Mouse (Mus musculus) kidney, postnatal 14 days (tissue): ENCODE results near the gene Prmt7.

ENCODE experiments used
- DNase-seq: peaks from one replicate; pipeline ENCODE4 v3.0.0; 2022; ENCODE audit warnings: mixed read lengths

Prmt7 gene

GRCm38 (mm10) chr8:106226589-106226988, 15.9 kb downstream of the Prmt7 start:
- peak; percentile 44 for DNase-seq

- DNase-seq: no peak
Measured at GRCm38 (mm10) chr8:106231536-106231935, 20.8 kb downstream of the Prmt7 start.

GRCm38 (mm10) chr8:106232751-106233150, 22.0 kb downstream of the Prmt7 start:
- no peak for DNase-seq

DNA sequence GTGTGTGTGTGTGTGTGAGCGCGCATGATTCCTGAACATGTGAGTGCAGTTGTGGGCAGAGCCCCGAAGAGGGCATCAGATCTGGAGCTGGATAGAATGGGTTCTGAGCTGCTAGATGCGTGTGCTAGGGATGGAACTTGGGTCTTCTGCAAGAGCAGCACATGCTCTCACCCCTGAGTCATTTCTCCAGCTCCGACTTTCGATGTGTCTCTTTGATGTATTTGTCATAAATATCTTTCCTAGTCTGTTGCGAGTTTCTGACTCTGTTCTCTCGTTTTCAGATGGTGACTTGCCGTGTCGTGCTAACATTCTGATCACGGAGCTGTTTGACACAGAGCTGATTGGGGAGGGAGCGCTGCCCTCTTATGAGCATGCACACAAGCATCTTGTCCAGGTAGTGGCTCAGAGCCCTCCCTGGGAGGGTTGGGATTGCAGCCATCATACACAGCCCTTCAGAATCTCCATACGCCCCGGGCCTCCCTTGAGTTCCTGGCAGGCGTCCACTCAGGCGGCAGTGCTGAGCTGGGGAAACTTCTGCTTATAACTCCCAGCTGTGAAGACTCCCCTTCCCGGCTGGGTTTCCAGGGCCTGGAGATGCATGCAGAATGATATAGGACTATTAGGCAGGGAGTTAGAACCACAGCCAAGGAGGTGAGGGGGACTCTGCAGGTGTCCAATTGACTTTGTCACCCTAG, 24.0 kb downstream of the Prmt7 start:
- DNase-seq: no peak

GRCm38 (mm10) chr8:106237106-106237505, 26.4 kb downstream of the Prmt7 start:
- DNase-seq: peak; percentile 84

- DNase-seq: no peak
Measured at GRCm38 (mm10) chr8:106250186-106250585, 39.5 kb downstream of the Prmt7 start.

- no peak for DNase-seq
Measured at GRCm38 (mm10) chr8:106258169-106258568, 47.4 kb downstream of the Prmt7 start.

DNA sequence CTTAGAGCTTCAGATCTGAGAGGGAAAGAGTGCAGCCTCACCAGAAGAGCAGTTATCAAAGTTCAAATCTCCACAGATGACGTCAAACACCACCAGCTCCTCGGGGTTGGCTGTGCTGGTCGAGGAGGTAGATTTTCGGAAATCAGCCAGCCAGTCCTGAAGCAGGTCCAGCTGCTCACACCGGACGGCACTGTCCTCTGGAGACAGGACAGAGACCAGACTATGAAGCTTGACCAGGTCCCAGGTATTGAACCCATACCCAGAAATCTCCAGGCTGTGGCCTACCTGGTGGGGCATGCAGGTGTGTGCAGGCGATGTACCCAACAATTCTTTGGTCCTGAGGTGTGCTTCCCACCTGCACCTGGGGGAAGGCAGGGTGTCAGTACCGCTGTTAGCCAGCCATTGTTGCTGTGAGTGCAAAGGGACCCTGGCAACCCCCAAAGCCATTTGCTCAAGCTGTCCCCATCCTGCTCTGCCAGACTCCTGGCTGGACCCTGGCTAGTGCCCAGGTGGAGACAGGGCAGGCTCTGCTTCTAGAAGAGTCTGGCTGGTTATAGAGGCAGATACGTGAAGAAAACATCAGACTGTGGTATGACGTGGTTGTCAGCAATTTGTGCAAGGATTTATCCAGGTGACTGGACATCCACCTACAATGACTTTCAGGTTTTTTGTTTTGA, 49.0 kb downstream of the Prmt7 start:
- DNase-seq: no peak

DNA sequence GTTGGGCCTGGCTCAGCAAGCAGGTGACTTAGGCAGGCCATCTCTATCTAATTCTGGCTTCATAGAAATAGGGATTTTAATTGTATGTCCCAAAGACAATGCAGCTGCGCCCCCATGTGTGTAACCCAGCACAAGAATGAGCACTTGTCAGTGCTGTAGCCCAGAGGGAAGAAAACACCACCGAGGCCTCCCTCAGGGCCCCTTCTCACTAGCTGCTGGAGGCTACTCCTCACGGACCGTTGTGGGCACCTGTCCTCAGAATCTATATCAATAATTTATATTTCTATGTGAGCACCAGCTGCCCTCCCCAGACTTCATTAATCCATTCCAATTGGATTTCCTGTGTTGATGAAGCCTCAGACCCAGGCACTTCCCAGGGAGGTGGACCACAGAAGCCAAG, 50.2 kb downstream of the Prmt7 start:
- DNase-seq: no peak

- peak; percentile 14 for DNase-seq
Measured at GRCm38 (mm10) chr8:106262343-106262742, 51.6 kb downstream of the Prmt7 start.

- no peak for DNase-seq
Measured at GRCm38 (mm10) chr8:106263928-106264327, 53.2 kb downstream of the Prmt7 start.

- no peak for DNase-seq
Measured at GRCm38 (mm10) chr8:106265398-106265797, 54.7 kb downstream of the Prmt7 start.

DNA sequence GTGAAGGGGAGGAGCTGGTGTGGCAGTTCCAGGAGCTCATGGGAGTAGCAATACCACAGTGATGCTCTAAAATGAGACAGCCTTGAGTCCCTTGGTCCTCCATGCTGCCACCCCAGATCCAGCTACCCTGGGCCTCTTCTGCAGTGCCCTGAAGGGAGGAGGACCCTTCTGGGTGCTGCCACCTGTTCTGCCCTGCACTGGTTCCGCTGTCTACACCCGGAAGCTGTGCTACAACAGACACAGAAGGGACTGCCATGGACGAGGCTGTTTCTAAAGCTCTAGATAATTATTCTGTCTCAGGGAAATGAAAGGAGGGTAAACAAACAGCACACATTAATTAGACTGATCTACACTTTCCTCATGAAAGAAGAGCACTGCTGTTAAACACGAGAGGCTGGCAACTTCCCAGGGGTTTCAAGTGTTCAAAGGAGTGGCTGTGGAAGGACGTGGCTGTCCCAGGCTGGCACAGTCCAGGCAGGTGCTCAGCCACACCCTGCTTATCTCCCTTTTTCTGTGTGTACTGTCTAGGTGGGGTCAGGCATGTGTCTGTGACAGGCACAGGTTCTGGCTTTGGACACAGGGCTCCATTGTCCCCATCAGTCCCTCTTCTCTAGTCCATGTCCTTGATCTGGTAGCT, 58.1 kb downstream of the Prmt7 start:
- DNase-seq: no peak

DNA sequence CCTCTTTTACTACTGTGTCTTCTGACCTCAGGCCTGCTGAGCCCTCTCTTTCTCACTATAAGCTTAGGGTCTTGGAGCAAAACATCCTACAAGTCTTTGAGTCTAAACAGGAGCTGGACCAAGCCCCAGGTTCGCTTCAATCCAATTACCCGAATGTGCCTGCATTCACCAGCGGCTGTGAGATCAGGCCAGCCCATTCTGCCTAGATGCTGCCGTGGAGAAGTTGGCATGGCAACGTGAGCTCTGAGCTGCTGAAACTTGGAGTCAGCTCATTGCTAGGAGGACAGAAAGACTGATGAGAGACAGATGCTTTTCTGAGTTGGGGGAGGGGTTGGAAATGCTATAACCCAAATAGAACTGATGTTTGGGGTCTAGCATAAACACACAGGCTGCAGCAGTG, 60.1 kb downstream of the Prmt7 start:
- DNase-seq: no peak

DNA sequence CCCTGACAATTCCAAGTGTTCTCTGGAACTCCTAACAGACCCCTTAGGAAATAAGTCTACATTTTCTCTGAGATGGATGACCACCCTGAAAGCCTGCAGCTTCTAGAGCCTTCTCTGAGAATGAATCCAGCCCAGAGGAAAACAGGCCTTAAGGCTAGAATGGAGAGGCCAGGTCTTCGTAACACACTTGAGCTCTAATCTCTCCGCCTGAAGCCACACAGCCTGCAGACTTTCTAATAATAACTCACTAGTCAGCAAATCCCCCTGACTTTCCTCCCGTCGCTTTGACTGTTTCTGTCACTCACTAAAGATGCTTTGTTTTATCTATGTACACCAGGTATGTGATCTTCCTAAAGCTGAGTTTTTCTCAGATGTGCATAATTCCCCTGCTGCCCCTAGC, 60.6 kb downstream of the Prmt7 start:
- DNase-seq: no peak

DNA sequence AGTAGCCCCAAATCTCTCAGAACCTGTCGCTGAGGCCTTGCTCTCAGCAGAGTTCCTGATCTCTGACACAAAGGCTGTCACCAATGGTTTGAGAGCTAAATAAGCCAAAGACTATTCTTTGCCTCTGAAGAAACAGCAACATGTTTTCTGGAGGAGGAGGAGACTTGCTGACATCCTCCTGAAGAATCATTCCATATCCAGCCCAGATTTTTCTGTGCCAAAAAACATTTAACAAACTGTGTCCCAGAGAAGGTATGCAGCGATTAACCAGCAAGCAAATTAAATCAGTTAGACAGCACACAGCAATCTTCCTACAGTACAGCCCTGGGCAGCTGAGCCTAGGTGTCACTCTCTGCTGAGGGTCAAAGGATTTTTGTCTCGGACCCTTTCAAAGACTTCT, 62.7 kb downstream of the Prmt7 start:
- DNase-seq: no peak

- DNase-seq: no peak
Measured at GRCm38 (mm10) chr8:106276709-106277317, 66.1 kb downstream of the Prmt7 start.

GRCm38 (mm10) chr8:106278367-106279042, 67.8 kb downstream of the Prmt7 start:
- DNase-seq: no peak

DNA sequence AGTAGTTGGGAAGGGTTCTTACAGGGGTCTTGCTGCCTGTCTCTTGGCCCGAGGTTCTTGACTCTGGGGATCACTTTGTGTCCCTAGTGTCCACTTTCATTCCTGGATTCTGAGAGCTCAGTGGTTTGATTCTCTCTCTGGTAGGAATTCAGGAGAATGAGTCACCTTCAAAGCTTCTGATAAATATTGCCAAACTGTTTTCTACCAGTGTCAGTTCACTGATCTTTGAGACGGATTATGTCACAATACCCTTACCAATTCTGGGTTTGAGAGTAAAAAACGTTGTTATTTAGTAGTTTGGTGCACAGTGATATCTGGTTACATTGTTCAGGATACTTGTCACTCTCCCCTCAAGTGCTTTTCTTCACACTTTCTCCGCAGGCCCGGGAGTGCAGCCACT, 69.4 kb downstream of the Prmt7 start:
- no peak for DNase-seq

DNA sequence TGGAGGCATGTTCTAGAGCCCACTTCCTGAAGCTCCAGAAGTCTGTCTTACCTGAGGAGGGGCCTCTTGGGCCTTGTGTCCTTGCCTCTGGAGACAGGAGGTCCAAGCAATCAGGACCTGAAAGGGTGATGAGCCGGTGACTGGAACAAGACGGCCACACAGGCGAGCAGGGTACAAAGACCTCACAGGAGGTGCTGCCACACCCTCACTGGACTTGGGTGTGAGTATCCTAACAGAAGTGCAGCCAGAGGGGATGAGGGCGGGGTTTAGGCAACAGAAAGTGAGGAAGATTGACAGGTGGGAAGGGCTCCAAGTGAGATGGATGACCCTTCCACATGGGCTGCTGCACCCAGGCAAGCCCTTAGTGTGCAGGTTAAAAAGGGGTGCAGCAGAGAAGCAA, 70.1 kb downstream of the Prmt7 start:
- DNase-seq: no peak

DNA sequence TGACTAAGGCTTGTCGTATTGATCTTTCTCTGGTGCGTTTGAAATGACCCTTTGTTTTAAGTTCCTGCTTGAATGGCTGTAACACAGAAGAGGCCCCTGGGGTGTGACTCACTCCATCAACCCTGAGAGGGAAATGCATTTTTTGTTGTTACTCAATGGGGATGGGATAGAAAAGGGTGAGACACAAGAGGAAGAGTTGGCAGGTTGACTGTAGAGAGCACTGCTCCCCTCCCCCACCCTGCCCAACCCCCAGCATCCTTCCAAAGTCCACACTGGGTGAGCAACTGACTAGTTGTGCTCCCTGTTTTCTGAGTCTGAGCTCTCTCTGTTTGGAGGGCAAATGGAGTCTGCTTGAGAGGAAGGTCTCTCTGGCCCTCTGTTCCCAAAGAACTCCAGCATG, 76.7 kb downstream of the Prmt7 start:
- no peak for DNase-seq

DNA sequence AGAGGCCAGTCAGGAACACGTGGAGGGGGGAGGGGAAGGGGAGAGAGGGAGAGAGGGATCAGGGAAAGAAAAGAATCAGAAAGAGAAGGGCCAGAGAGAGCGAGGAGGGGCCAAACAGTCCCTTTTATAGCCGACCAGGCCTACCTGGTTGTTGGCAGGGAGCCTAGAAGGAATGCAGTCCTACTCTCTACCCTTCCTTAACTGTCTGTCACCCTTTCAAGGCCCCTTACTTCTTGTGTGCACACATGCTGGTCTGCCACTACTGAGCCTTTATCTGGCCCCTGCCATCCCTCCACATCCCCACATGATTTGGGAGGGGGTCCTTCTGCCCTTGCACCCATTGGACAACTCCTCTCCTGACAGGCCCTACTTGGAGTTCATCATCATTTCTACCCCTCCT, 78.0 kb downstream of the Prmt7 start:
- no peak for DNase-seq

GRCm38 (mm10) chr8:106289464-106289863, 78.7 kb downstream of the Prmt7 start:
- DNase-seq: no peak
